Mouse (Mus musculus) MN1 (cell line): Measurements from ENCODE around the gene Tenm3.

Source experiments
- DNase-seq: peaks from one replicate; pipeline ENCODE4 v3.0.0-alpha.2; 2016; ENCODE audit warnings: low spot score

Tenm3 gene

DNA sequence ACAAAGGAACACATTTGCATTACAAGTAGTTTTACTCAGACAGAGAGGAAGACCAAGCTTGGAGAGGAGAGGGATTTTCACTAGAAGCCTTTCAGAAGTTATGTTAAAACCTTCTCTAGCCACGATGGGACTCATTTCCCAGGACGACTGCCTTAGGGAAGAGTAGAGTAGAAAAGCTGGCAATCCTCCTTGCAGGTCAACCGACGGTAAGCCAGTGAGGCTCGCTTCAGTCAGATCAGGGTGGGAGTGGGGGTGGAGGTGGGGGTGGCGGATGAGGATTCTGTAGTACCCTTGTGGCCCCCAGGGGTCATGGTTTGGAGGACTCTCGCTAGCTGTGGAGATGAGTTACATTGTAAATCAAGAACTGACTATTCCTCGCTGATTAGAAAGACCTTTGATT, 264.6 kb downstream of the Tenm3 start:
- no peak for DNase-seq

DNA sequence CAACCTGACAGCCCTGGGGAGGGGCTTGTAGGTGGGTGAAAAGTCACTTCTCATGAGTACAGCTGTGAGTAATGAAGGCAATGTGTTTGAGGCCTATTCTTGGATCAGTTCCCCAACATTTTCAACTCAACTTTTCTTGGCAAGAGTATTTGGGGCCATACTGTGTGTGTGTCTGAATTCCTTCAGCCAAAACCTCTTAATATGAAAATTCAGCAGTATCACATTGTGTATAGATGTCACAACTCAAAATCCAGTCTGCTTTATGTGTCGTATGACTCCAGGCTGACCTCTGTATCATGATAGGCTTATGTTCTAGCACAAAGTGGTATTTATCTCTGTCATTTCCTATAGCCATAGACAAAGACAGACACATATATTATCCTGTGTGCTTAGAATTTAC, 270.8 kb downstream of the Tenm3 start:
- no peak for DNase-seq

GRCm38 (mm10) chr8:48572345-48572744, 271.4 kb downstream of the Tenm3 start:
- no peak for DNase-seq

GRCm38 (mm10) chr8:48568608-48569007, 275.1 kb downstream of the Tenm3 start:
- no peak for DNase-seq

GRCm38 (mm10) chr8:48567929-48568607, 275.7 kb downstream of the Tenm3 start:
- no peak for DNase-seq

GRCm38 (mm10) chr8:48560227-48560626, 283.5 kb downstream of the Tenm3 start:
- no peak for DNase-seq

- peak; percentile 86 for DNase-seq
These were observed 288.1 kb downstream of the Tenm3 start for GRCm38 (mm10) chr8:48555546-48556141.

GRCm38 (mm10) chr8:48554762-48555545, 288.8 kb downstream of the Tenm3 start:
- DNase-seq: peak; percentile 91

DNA sequence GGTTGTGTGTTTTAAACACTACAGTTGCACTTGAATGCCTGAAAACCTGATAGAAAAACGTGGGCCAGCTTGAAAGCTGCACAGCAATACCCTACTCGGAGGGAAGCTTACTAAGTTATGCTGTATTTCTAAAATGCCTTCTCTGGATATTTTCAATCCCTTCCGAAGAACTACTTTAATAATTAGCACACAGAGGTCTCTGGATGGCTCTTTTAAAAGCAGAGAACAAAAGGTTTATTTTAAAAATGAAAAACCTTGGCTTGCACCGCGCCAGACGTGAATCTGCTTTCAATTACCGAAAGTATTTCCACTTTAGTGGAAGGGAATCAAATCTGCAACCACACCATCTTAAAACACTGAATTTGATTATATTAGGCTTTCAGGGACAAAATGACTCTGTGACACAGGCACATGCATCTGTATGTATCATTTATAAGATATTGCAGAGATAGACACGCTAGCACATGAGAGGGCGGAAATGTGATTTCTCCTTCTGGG, 289.9 kb downstream of the Tenm3 start:
- peak; percentile 83 for DNase-seq

DNA sequence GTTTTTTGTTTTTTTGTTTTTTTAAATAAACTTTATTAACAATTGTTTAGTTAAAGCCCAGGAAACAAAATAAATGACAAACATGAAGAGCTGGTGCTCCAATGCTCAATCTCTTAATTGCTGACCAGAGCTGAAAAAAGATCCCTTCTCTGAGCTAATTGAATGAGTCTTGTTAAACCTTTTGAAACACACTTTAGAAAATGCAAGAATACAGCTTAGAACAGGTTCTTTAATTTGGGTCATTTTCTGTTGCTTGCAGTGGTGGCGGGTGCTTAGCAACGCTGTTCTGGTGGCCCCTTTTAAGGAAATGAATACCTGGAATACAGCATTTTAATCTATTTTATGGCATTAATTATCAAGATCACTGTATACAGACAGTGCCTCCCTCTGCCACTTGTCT, 291.4 kb downstream of the Tenm3 start:
- peak; percentile 52 for DNase-seq

DNA sequence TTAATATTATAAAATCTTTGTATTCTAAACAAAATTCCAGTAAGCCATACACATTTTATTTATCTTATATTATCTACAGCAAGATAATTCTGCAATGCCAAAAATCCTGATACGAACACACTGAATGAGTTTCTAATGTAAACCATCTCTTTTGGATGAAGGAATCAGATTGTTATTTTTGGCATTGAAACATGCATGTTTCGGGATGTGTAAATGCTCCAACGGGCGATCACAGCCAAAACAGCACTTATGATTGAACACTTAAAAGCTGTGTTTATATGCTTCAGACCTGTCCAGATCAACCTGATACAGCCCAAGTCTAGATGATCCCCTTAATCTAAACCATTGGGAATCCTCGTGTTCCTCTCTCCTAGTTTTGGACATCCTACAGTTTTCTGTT, 292.4 kb downstream of the Tenm3 start:
- peak; percentile 40 for DNase-seq

DNA sequence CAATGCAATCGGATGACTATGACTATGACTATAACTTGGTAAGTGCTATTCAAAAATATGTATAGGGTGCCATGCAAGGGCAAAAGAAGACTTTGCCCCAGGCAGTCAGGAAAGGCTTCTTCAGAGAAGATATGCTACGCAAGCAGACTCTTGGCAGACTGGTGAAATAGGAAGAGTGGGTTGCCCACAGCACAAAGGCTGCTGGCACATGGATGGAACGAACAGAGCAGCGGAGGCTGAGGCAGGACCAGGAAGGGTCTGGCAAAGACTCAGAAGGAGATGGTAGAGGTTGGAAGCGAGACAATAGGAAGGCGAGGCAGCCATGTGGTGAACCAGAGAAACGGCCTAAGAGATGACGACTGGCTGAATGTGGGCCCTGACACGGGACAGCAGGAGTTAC, 294.8 kb downstream of the Tenm3 start:
- DNase-seq: no peak

GRCm38 (mm10) chr8:48545631-48546030, 298.1 kb downstream of the Tenm3 start:
- no peak for DNase-seq

GRCm38 (mm10) chr8:48544840-48545239, 298.9 kb downstream of the Tenm3 start:
- no peak for DNase-seq

GRCm38 (mm10) chr8:48542141-48542540, 301.6 kb downstream of the Tenm3 start:
- DNase-seq: no peak

DNA sequence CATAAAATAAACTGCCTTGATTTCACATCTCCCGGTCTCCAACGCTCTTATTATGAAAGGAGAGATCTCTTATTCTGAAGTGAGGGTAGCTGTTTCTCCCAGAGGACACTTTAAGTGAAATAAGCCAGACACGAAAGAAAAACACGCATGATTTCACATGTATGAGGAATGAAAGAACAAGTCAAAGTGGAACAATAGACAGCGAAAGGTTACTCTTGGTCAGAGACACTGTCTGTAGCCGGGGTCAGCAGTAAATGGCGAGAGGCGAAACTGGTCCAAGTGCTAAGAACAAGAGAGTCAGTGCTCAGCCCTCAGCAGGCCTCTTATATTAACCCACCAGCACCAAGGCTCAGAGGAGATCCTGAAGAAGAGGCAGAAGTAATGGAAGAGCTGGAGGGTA, 302.9 kb downstream of the Tenm3 start:
- DNase-seq: no peak

DNA sequence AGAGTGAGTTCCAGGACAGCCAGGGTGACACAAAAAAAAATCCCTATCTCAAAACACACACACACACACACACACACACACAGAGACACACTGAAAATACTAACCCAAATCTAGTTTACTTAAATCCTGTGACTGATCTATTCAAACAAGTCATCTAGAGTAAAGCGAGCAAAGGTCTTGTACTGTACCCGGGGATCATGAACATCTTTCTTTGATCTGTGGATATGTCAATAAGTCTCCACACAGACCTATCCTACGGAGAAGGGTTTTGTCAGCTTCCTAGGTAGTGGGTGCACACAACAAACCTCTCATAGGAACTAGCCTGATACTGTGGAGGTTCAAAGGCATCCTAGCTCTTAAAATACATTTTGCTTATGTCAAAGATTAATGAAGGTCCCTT, 307.9 kb downstream of the Tenm3 start:
- no peak for DNase-seq

DNA sequence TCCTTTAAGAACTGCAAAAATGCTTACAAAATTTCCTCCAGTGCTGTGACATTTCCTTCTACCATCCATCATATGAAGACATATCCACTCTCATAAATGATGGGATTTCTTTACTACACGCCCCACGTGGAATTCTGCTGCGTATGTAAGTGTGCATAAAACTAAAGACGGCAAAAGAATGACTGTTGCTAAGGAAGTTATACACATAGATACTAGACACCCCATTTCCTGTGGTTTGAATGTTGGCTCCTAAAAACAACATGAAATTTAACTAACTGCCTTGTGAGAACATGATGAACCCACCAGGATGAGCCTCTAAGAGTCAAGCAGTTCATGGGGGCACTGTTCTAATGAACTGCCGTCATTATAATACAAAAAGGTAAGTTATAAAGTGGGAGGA, 312.0 kb downstream of the Tenm3 start:
- DNase-seq: no peak

GRCm38 (mm10) chr8:48530916-48531570, 312.7 kb downstream of the Tenm3 start:
- DNase-seq: no peak

DNA sequence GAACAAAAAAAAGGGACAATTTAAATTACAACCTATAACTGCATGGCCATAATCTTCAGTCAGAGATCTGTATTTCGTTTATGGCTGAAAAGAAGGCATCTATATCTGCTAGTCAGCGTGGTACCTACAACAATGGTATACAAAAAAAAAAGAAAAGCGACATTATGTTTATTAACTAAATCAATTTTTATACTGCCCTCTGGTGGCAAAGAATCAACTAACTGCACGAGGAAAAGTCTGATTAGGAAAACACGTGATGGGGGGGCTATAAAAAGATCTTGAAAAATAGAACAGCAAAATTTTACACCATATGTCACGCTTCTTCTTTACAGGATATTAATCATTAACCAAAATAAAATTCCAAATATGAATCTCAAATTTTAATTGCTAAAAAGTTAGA, 316.3 kb downstream of the Tenm3 start:
- no peak for DNase-seq

DNA sequence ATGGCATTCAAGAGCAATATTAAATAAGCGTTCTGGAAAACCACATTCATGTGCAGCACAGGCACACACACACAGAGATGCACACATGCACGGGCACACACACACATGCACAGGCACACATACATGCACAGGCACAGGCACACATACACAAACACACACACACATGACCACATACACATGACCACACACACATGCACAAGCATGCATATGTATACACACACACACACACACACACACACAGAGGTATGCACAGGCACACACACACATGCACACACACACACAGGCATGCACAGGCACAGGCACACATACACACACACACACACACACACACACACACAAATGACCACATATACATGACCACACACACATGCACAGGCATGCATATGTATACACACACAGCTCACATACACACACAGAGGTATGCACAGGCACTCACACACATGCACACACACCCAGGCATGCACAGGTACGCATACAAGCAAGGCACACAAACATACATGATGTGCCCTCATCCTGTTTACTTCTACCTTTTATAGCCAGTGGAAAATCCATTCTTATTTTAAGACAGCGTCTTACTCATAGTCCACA, 321.1 kb downstream of the Tenm3 start:
- DNase-seq: no peak

DNA sequence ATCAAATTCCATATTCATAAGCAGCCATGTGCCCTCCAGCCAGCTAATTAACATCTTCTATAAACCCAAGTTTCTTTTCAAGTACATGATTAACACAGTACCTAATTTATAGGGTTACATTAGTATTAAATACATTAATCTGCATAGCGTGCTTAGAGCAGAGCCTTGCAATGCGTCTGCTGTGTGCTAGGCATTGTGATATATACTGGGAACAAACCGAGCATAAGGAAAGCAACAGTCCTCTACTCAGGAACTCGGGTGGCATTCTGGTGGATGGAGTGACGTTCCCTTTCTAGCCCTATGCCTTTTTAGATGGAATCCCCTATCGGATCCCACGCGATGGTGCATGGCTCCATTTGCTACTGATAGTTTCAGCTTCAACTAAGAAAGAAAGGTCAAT, 321.7 kb downstream of the Tenm3 start:
- no peak for DNase-seq
